Mouse (Mus musculus): Measurements from ENCODE around the gene Ankdd1a. TPM values are rescaled to one million over a fixed set of nuclear protein-coding genes. Genes with fewer than 3 reads are reported as not detected.

Ankdd1a gene
- total and polyA plus RNA-seq, 3 experiments, result not detected

DNA sequence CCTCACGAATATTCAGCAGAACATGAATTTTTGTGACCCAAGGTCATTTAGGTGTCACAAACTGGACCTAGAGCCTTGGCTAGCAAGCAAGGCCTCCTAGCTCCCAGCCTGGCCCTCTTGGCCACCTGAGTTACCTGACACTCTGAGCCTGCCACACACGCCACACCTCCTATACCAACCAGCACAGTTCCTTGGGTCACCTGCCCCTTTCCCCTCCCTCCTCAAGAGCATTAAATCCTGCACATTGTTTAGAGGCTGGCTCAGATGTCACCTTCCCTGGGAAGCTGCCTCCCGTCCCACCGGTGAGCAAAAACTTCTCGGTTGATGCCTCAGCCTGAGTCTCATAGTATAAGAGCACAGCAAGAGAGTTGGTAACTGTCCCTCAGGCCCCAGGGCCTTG, 11.3 kb upstream of the Ankdd1a start:
- Histone ChIP-seq H3K4me1 (ENCODE audit: control insufficient read depth in 1 of 2, insufficient read depth in 2 of 2) (peaks cover 7 to 49% of the 10 kb centered on the region in 2 experiments), H3K27me3 (replicated peaks) (no peaks in the 10 kb centered on the region), H3K36me3 (replicated peaks in 1 of 2; ENCODE audit: control insufficient read depth in 1 of 2, insufficient read depth in 1 of 2, low read length in 1 of 2) (no peaks in the 10 kb centered on the region), H3K27ac (ENCODE audit: insufficient read depth, low read depth) (no peak overlapping the region), H3K9me3 (replicated peaks; ENCODE audit: low read length) (peaks cover 6% of the 10 kb centered on the region), H3K4me3 (replicated peaks in 1 of 3; ENCODE audit: low read depth in 2 of 3, low read length in 2 of 3, poor library complexity in 1 of 3) (no peak overlapping the region), H3K4me2 (ENCODE audit: insufficient read depth, low read depth, poor library complexity, severe bottlenecking) (no peak overlapping the region), H3K9ac (ENCODE audit: insufficient read depth, low read depth) (no peak overlapping the region), H3K79me2 (replicated peaks; ENCODE audit: control insufficient read depth, extremely low read depth, insufficient read depth, poor library complexity, severe bottlenecking) (no peaks in the 10 kb centered on the region)
- in situ Hi-C loops (cut with MboI; ENCODE audit: low pct_ligation_motif_present, low pct_unique_long_range_greater_than_20kb, low sequenced_read_pairs), result no loop called here
- no peak for DNase-seq (ENCODE audit: extremely low read depth)
- dilution Hi-C loops (cut with MboI; ENCODE audit: extremely low pct_ligation_motif_present, extremely low pct_unique_long_range_greater_than_20kb, low sequenced_read_pairs), result no loop called here
- TF ChIP-seq SMC3 (IDR thresholded peaks at IDR 0.05; ENCODE audit: low read depth, low read length), result no peak
- no peak for TF ChIP-seq MEF2A (IDR thresholded peaks at IDR 0.05; ENCODE audit: borderline replicate concordance, low read depth, low read length)
- no peak for TF ChIP-seq NRF1 (IDR thresholded peaks at IDR 0.05; ENCODE audit: low read depth, low read length)
- no peak for TF ChIP-seq NELFE (IDR thresholded peaks at IDR 0.05; ENCODE audit: low read depth, low read length)
- TF ChIP-seq ZMIZ1 (IDR thresholded peaks at IDR 0.05; ENCODE audit: low read depth, low read length), result no peak
- TF ChIP-seq JUN (IDR thresholded peaks at IDR 0.05; ENCODE audit: insufficient read depth, low read depth, low read length), result no peak
- TF ChIP-seq MAFK (IDR thresholded peaks at IDR 0.05; ENCODE audit: insufficient replicate concordance, low read length), result no peak
- TF ChIP-seq CTCF (conservative IDR thresholded peaks at IDR 0.05 in 1 of 2, IDR thresholded peaks at IDR 0.05 in 1 of 2; ENCODE audit: low read depth in 2 of 2, low read length in 2 of 2), result no peak
- TF ChIP-seq BHLHE40 (IDR thresholded peaks at IDR 0.05; ENCODE audit: low read depth, low read length), result no peak
- no peak for TF ChIP-seq MYC (IDR thresholded peaks at IDR 0.05; ENCODE audit: low read depth, low read length)
- TF ChIP-seq POLR2AphosphoS2 (IDR thresholded peaks at IDR 0.05; ENCODE audit: low read depth, low read length), result no peak
- no peak for TF ChIP-seq MXI1 (IDR thresholded peaks at IDR 0.05; ENCODE audit: low read depth, low read length)

DNA sequence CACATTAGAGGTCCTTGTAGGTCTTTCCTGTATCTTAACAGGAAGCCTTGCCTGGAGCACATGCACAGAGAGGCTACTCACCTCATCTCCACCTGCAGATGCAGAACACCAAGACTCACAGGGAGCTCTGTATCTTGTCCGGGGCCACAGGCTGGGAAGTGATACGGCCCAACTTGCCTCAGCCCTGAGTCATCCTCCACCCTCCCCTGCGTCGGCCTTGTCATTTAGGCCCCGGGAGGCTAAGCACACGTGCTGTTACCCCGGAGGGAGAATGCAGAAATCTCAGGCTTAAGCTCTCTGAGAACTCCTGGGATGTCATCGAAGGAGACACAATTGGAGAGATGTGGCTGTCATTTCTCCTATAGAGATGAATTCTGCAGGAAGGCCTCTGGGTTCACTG, 9.7 kb upstream of the Ankdd1a start:
- Histone ChIP-seq H3K9ac (ENCODE audit: insufficient read depth, low read depth) (no peak overlapping the region), H3K4me3 (replicated peaks in 1 of 3; ENCODE audit: low read depth in 2 of 3, low read length in 2 of 3, poor library complexity in 1 of 3) (no peak overlapping the region), H3K27ac (ENCODE audit: insufficient read depth, low read depth) (no peak overlapping the region), H3K36me3 (replicated peaks in 1 of 2; ENCODE audit: control insufficient read depth in 1 of 2, insufficient read depth in 1 of 2, low read length in 1 of 2) (no peaks in the 10 kb centered on the region), H3K27me3 (replicated peaks) (no peaks in the 10 kb centered on the region), H3K4me1 (ENCODE audit: control insufficient read depth in 1 of 2, insufficient read depth in 2 of 2) (peaks cover 0 to 35% of the 10 kb centered on the region in 2 experiments; a peak in 2 of 4 replicates), H3K9me3 (replicated peaks; ENCODE audit: low read length) (peaks cover 6% of the 10 kb centered on the region), H3K79me2 (replicated peaks; ENCODE audit: control insufficient read depth, extremely low read depth, insufficient read depth, poor library complexity, severe bottlenecking) (no peaks in the 10 kb centered on the region), H3K4me2 (ENCODE audit: insufficient read depth, low read depth, poor library complexity, severe bottlenecking) (no peak overlapping the region)
- in situ Hi-C loops (cut with MboI; ENCODE audit: low pct_ligation_motif_present, low pct_unique_long_range_greater_than_20kb, low sequenced_read_pairs), result loop anchor here (10.0 kb wide), 1 partner anchor 125 kb away; no protein-coding TSS in a partner anchor
- dilution Hi-C loops (cut with MboI; ENCODE audit: extremely low pct_ligation_motif_present, extremely low pct_unique_long_range_greater_than_20kb, low sequenced_read_pairs), result no loop called here
- TF ChIP-seq MAX (IDR thresholded peaks at IDR 0.05; ENCODE audit: low read length) (peak; percentile 50; the same call in 1 of the 2 replicates), BHLHE40 (IDR thresholded peaks at IDR 0.05; ENCODE audit: low read depth, low read length) (peak; percentile 69), CHD2 (IDR thresholded peaks at IDR 0.05; ENCODE audit: low read length) (no peak)
- DNase-seq (ENCODE audit: extremely low read depth), result no peak

All from CH12.LX (cell line).